Mouse (Mus musculus): ENCODE data around the gene Armt1. TPM values are rescaled to one million over a fixed set of nuclear protein-coding genes. Genes with fewer than 3 reads are reported as not detected.
A peak's percentile ranks its signal among the peaks of the same experiment; 100 is the strongest.

Gene Armt1
- polyA plus RNA-seq, 1 experiment from 2014 or later, result 10.6 TPM

- Histone ChIP-seq H3K9ac (replicated peaks; ENCODE audit: low read depth, low read length) (no peak overlapping the region), H3K27ac (ENCODE audit: low read depth, low read length) (no peak overlapping the region), H3K27me3 (ENCODE audit: control insufficient read depth, insufficient read depth, low read length) (no peaks in the 10 kb centered on the region), H3K36me3 (ENCODE audit: control insufficient read depth, insufficient read depth, low read length) (no peaks in the 10 kb centered on the region), H3K4me3 (ENCODE audit: low read depth, low read length) (no peak overlapping the region), H3K9me3 (ENCODE audit: control insufficient read depth, low read length) (no peaks in the 10 kb centered on the region), H3K4me1 (ENCODE audit: control insufficient read depth, insufficient read depth, low read length) (peaks cover 34% of the 10 kb centered on the region), H3K4me2 (ENCODE audit: low read depth, low read length) (no peak overlapping the region)
- WGBS, result 72% methylated on average over 5 of the region's 5 CpGs
- ATAC-seq (ENCODE audit: low read depth), result no peak
These were observed 41.2 kb upstream of the Armt1 start for GRCm38 (mm10) chr10:4391076-4391475.

- Histone ChIP-seq H3K27me3 (ENCODE audit: control insufficient read depth, insufficient read depth, low read length) (no peaks in the 10 kb centered on the region), H3K27ac (ENCODE audit: low read depth, low read length) (no peak overlapping the region), H3K4me3 (ENCODE audit: low read depth, low read length) (no peak overlapping the region), H3K9ac (replicated peaks; ENCODE audit: low read depth, low read length) (no peak overlapping the region), H3K9me3 (ENCODE audit: control insufficient read depth, low read length) (no peaks in the 10 kb centered on the region), H3K36me3 (ENCODE audit: control insufficient read depth, insufficient read depth, low read length) (no peaks in the 10 kb centered on the region), H3K4me2 (ENCODE audit: low read depth, low read length) (no peak overlapping the region), H3K4me1 (ENCODE audit: control insufficient read depth, insufficient read depth, low read length) (peaks cover 34% of the 10 kb centered on the region)
- 62% methylated on average over 6 of the region's 6 CpGs for WGBS
- ATAC-seq (ENCODE audit: low read depth), result no peak
These were observed 40.4 kb upstream of the Armt1 start for GRCm38 (mm10) chr10:4391851-4392250.

GRCm38 (mm10) chr10:4395321-4395720 is 36.9 kb upstream of the Armt1 start:
- Histone ChIP-seq H3K4me3 (ENCODE audit: low read depth, low read length) (no peak overlapping the region), H3K4me1 (ENCODE audit: control insufficient read depth, insufficient read depth, low read length) (peaks cover 16% of the 10 kb centered on the region), H3K27ac (ENCODE audit: low read depth, low read length) (no peak overlapping the region), H3K36me3 (ENCODE audit: control insufficient read depth, insufficient read depth, low read length) (no peaks in the 10 kb centered on the region), H3K9me3 (ENCODE audit: control insufficient read depth, low read length) (no peaks in the 10 kb centered on the region), H3K9ac (replicated peaks; ENCODE audit: low read depth, low read length) (no peak overlapping the region), H3K4me2 (ENCODE audit: low read depth, low read length) (no peak overlapping the region), H3K27me3 (ENCODE audit: control insufficient read depth, insufficient read depth, low read length) (no peaks in the 10 kb centered on the region)
- no peak for ATAC-seq (ENCODE audit: low read depth)
- 98% methylated on average over 3 of the region's 3 CpGs for WGBS

- Histone ChIP-seq H3K36me3 (ENCODE audit: control insufficient read depth, insufficient read depth, low read length) (peaks cover 8% of the 10 kb centered on the region; the same call in 1 of the 2 replicates), H3K4me1 (ENCODE audit: control insufficient read depth, insufficient read depth, low read length) (no peaks in the 10 kb centered on the region; the same call in 1 of the 2 replicates), H3K27me3 (ENCODE audit: control insufficient read depth, insufficient read depth, low read length) (no peaks in the 10 kb centered on the region), H3K27ac (ENCODE audit: low read depth, low read length) (no peak overlapping the region), H3K9me3 (ENCODE audit: control insufficient read depth, low read length) (no peaks in the 10 kb centered on the region), H3K4me2 (ENCODE audit: low read depth, low read length) (no peak overlapping the region), H3K9ac (replicated peaks; ENCODE audit: low read depth, low read length) (no peak overlapping the region), H3K4me3 (ENCODE audit: low read depth, low read length) (no peak overlapping the region)
- WGBS, result 84% methylated on average over 5 of the region's 5 CpGs
- ATAC-seq (ENCODE audit: low read depth), result no peak; the same call in 1 of the 2 replicates
These were observed 34.2 kb upstream of the Armt1 start for GRCm38 (mm10) chr10:4398058-4398457.

GRCm38 (mm10) chr10:4404895-4405491 is 27.3 kb upstream of the Armt1 start:
- no peak overlapping the region for H3K9ac ChIP-seq (replicated peaks; ENCODE audit: low read depth, low read length)
- H3K27ac ChIP-seq (ENCODE audit: low read depth, low read length), result no peak overlapping the region
- H3K4me1 ChIP-seq (ENCODE audit: control insufficient read depth, insufficient read depth, low read length), result no peaks in the 10 kb centered on the region; the same call in 1 of the 2 replicates
- peak; percentile 57 for ATAC-seq (ENCODE audit: low read depth)
- H3K27me3 ChIP-seq (ENCODE audit: control insufficient read depth, insufficient read depth, low read length), result no peaks in the 10 kb centered on the region
- no peaks in the 10 kb centered on the region for H3K9me3 ChIP-seq (ENCODE audit: control insufficient read depth, low read length)
- 60% methylated on average over 5 of the region's 5 CpGs for WGBS
- no peak overlapping the region for H3K4me2 ChIP-seq (ENCODE audit: low read depth, low read length)
- H3K4me3 ChIP-seq (ENCODE audit: low read depth, low read length), result no peak overlapping the region
- peaks cover 17% of the 10 kb centered on the region for H3K36me3 ChIP-seq (ENCODE audit: control insufficient read depth, insufficient read depth, low read length)

GRCm38 (mm10) chr10:4405511-4405910 is 26.8 kb upstream of the Armt1 start:
- H3K4me3 ChIP-seq (ENCODE audit: low read depth, low read length), result no peak overlapping the region
- H3K27ac ChIP-seq (ENCODE audit: low read depth, low read length), result no peak overlapping the region
- H3K36me3 ChIP-seq (ENCODE audit: control insufficient read depth, insufficient read depth, low read length), result peaks cover 17% of the 10 kb centered on the region
- 78% methylated on average over 5 of the region's 5 CpGs for WGBS
- H3K27me3 ChIP-seq (ENCODE audit: control insufficient read depth, insufficient read depth, low read length), result no peaks in the 10 kb centered on the region
- no peak overlapping the region for H3K9ac ChIP-seq (replicated peaks; ENCODE audit: low read depth, low read length)
- peak; percentile 5; the same call in 1 of the 2 replicates for ATAC-seq (ENCODE audit: low read depth)
- no peaks in the 10 kb centered on the region for H3K9me3 ChIP-seq (ENCODE audit: control insufficient read depth, low read length)
- H3K4me1 ChIP-seq (ENCODE audit: control insufficient read depth, insufficient read depth, low read length), result no peaks in the 10 kb centered on the region; the same call in 1 of the 2 replicates
- H3K4me2 ChIP-seq (ENCODE audit: low read depth, low read length), result no peak overlapping the region

GRCm38 (mm10) chr10:4407191-4407590 is 25.1 kb upstream of the Armt1 start:
- 94% methylated on average over 1 of the region's 1 CpGs for WGBS
- ATAC-seq (ENCODE audit: low read depth), result no peak
- H3K27me3 ChIP-seq (ENCODE audit: control insufficient read depth, insufficient read depth, low read length), result no peaks in the 10 kb centered on the region
- no peak overlapping the region for H3K27ac ChIP-seq (ENCODE audit: low read depth, low read length)
- no peaks in the 10 kb centered on the region for H3K9me3 ChIP-seq (ENCODE audit: control insufficient read depth, low read length)
- H3K9ac ChIP-seq (replicated peaks; ENCODE audit: low read depth, low read length), result no peak overlapping the region
- H3K4me1 ChIP-seq (ENCODE audit: control insufficient read depth, insufficient read depth, low read length), result no peaks in the 10 kb centered on the region; the same call in 1 of the 2 replicates
- no peak overlapping the region for H3K4me3 ChIP-seq (ENCODE audit: low read depth, low read length)
- peaks cover 20% of the 10 kb centered on the region for H3K36me3 ChIP-seq (ENCODE audit: control insufficient read depth, insufficient read depth, low read length)
- no peak overlapping the region for H3K4me2 ChIP-seq (ENCODE audit: low read depth, low read length)

GRCm38 (mm10) chr10:4425245-4425644 is 7.0 kb upstream of the Armt1 start:
- no peaks in the 10 kb centered on the region for H3K27me3 ChIP-seq (ENCODE audit: control insufficient read depth, insufficient read depth, low read length)
- ATAC-seq (ENCODE audit: low read depth), result no peak
- H3K4me1 ChIP-seq (ENCODE audit: control insufficient read depth, insufficient read depth, low read length), result no peaks in the 10 kb centered on the region
- H3K27ac ChIP-seq (ENCODE audit: low read depth, low read length), result no peak overlapping the region
- H3K9me3 ChIP-seq (ENCODE audit: control insufficient read depth, low read length), result no peaks in the 10 kb centered on the region
- whole genome bisulfite sequencing, result 73% methylated on average over 8 of the region's 8 CpGs
- peaks cover 16% of the 10 kb centered on the region; the same call in 1 of the 2 replicates for H3K36me3 ChIP-seq (ENCODE audit: control insufficient read depth, insufficient read depth, low read length)
- H3K4me3 ChIP-seq (ENCODE audit: low read depth, low read length), result no peak overlapping the region
- no peak overlapping the region for H3K4me2 ChIP-seq (ENCODE audit: low read depth, low read length)
- no peak overlapping the region for H3K9ac ChIP-seq (replicated peaks; ENCODE audit: low read depth, low read length)

GRCm38 (mm10) chr10:4430399-4430798 is 1.9 kb upstream of the Armt1 start:
- Histone ChIP-seq H3K27ac (ENCODE audit: low read depth, low read length) (no peak overlapping the region), H3K4me2 (ENCODE audit: low read depth, low read length) (no peak overlapping the region), H3K9me3 (ENCODE audit: control insufficient read depth, low read length) (no peaks in the 10 kb centered on the region), H3K36me3 (ENCODE audit: control insufficient read depth, insufficient read depth, low read length) (peaks cover 8% of the 10 kb centered on the region; the same call in 1 of the 2 replicates), H3K4me3 (ENCODE audit: low read depth, low read length) (no peak overlapping the region), H3K4me1 (ENCODE audit: control insufficient read depth, insufficient read depth, low read length) (peaks cover 5% of the 10 kb centered on the region; the same call in 1 of the 2 replicates), H3K9ac (replicated peaks; ENCODE audit: low read depth, low read length) (no peak overlapping the region), H3K27me3 (ENCODE audit: control insufficient read depth, insufficient read depth, low read length) (no peaks in the 10 kb centered on the region)
- no peak for ATAC-seq (ENCODE audit: low read depth)
- WGBS, result 93% methylated on average over 8 of the region's 8 CpGs

Measured in neural tube, embryonic 14.5 days (tissue).